Mouse (Mus musculus): ENCODE data around the gene Dnm3. TPM values are rescaled to one million over a fixed set of nuclear protein-coding genes. Genes with fewer than 3 reads are reported as not detected.

Gene Dnm3
- total and polyA plus RNA-seq, 2 experiments from 2014 or later = 56.3 to 64.7 TPM

- Histone ChIP-seq H3K4me3 (ENCODE audit: low read length) (no peak overlapping the region), H3K27ac (no peak overlapping the region), H3K4me1 (ENCODE audit: insufficient read depth, low read length) (no peaks in the 10 kb centered on the region), H3K27me3 (ENCODE audit: insufficient read depth, low read length) (no peaks in the 10 kb centered on the region), H3K9ac (replicated peaks; ENCODE audit: low read length) (no peak overlapping the region), H3K9me3 (ENCODE audit: low read length) (no peaks in the 10 kb centered on the region), H3K36me3 (ENCODE audit: insufficient read depth, low read length) (no peaks in the 10 kb centered on the region), H3K4me2 (ENCODE audit: low read depth, low read length) (no peak overlapping the region)
- no peak for ATAC-seq
- DNase-seq (ENCODE audit: low spot score) = peak; percentile 11
- TF ChIP-seq CTCF (IDR thresholded peaks at IDR 0.05; ENCODE audit: low read depth) = no peak
- 78% methylated on average over 5 of the region's 5 CpGs for WGBS
These were observed 324.7 kb downstream of the Dnm3 start for GRCm38 (mm10) chr1:162153118-162153517.

- ATAC-seq = no peak
- DNase-seq (ENCODE audit: low spot score) = no peak
- H3K4me3 ChIP-seq (ENCODE audit: low read length) = no peak overlapping the region
- no peak overlapping the region for H3K9ac ChIP-seq (replicated peaks; ENCODE audit: low read length)
- no peak overlapping the region for H3K4me2 ChIP-seq (ENCODE audit: low read depth, low read length)
- H3K4me1 ChIP-seq (ENCODE audit: insufficient read depth, low read length) = no peaks in the 10 kb centered on the region
- no peak for TF ChIP-seq CTCF (IDR thresholded peaks at IDR 0.05; ENCODE audit: low read depth)
- H3K27ac ChIP-seq = no peak overlapping the region
- no peaks in the 10 kb centered on the region for H3K36me3 ChIP-seq (ENCODE audit: insufficient read depth, low read length)
- 95% methylated on average over 3 of the region's 3 CpGs for WGBS
- no peaks in the 10 kb centered on the region for H3K9me3 ChIP-seq (ENCODE audit: low read length)
- H3K27me3 ChIP-seq (ENCODE audit: insufficient read depth, low read length) = no peaks in the 10 kb centered on the region
These were observed 328.1 kb downstream of the Dnm3 start for GRCm38 (mm10) chr1:162149730-162150129.

- Histone ChIP-seq H3K9me3 (ENCODE audit: low read length) (no peaks in the 10 kb centered on the region), H3K9ac (replicated peaks; ENCODE audit: low read length) (no peak overlapping the region), H3K36me3 (ENCODE audit: insufficient read depth, low read length) (no peaks in the 10 kb centered on the region), H3K27ac (no peak overlapping the region), H3K4me2 (ENCODE audit: low read depth, low read length) (no peak overlapping the region), H3K4me1 (ENCODE audit: insufficient read depth, low read length) (no peaks in the 10 kb centered on the region), H3K27me3 (ENCODE audit: insufficient read depth, low read length) (no peaks in the 10 kb centered on the region), H3K4me3 (ENCODE audit: low read length) (no peak overlapping the region)
- no peak for ATAC-seq
- WGBS = 91% methylated on average over 3 of the region's 3 CpGs
- no peak for TF ChIP-seq CTCF (IDR thresholded peaks at IDR 0.05; ENCODE audit: low read depth)
- no peak for DNase-seq (ENCODE audit: low spot score)
These were observed 330.3 kb downstream of the Dnm3 start for GRCm38 (mm10) chr1:162147554-162147953.

- DNase-seq (ENCODE audit: low spot score) (no peak), ATAC-seq (no peak)
- 69% methylated on average over 6 of the region's 6 CpGs for whole genome bisulfite sequencing
- Histone ChIP-seq H3K27me3 (ENCODE audit: insufficient read depth, low read length) (no peaks in the 10 kb centered on the region), H3K4me3 (ENCODE audit: low read length) (no peak overlapping the region), H3K4me1 (ENCODE audit: insufficient read depth, low read length) (no peaks in the 10 kb centered on the region), H3K9ac (replicated peaks; ENCODE audit: low read length) (no peak overlapping the region), H3K36me3 (ENCODE audit: insufficient read depth, low read length) (no peaks in the 10 kb centered on the region), H3K4me2 (ENCODE audit: low read depth, low read length) (no peak overlapping the region), H3K9me3 (ENCODE audit: low read length) (no peaks in the 10 kb centered on the region), H3K27ac (no peak overlapping the region)
- no peak for TF ChIP-seq CTCF (IDR thresholded peaks at IDR 0.05; ENCODE audit: low read depth)
These were observed 332.1 kb downstream of the Dnm3 start for GRCm38 (mm10) chr1:162145748-162146147.

- 89% methylated on average over 1 of the region's 1 CpGs for WGBS
- Histone ChIP-seq H3K27me3 (ENCODE audit: insufficient read depth, low read length) (no peaks in the 10 kb centered on the region), H3K9me3 (ENCODE audit: low read length) (no peaks in the 10 kb centered on the region), H3K4me3 (ENCODE audit: low read length) (no peak overlapping the region), H3K4me1 (ENCODE audit: insufficient read depth, low read length) (no peaks in the 10 kb centered on the region), H3K4me2 (ENCODE audit: low read depth, low read length) (no peak overlapping the region), H3K9ac (replicated peaks; ENCODE audit: low read length) (no peak overlapping the region), H3K27ac (no peak overlapping the region), H3K36me3 (ENCODE audit: insufficient read depth, low read length) (no peaks in the 10 kb centered on the region)
- DNase-seq (ENCODE audit: low spot score) = no peak
- no peak for TF ChIP-seq CTCF (IDR thresholded peaks at IDR 0.05; ENCODE audit: low read depth)
- ATAC-seq = no peak
These were observed 332.8 kb downstream of the Dnm3 start for GRCm38 (mm10) chr1:162144992-162145391.

- Histone ChIP-seq H3K4me3 (ENCODE audit: low read length) (no peak overlapping the region), H3K4me2 (ENCODE audit: low read depth, low read length) (no peak overlapping the region), H3K36me3 (ENCODE audit: insufficient read depth, low read length) (no peaks in the 10 kb centered on the region), H3K27me3 (ENCODE audit: insufficient read depth, low read length) (no peaks in the 10 kb centered on the region), H3K9me3 (ENCODE audit: low read length) (no peaks in the 10 kb centered on the region), H3K4me1 (ENCODE audit: insufficient read depth, low read length) (no peaks in the 10 kb centered on the region), H3K27ac (no peak overlapping the region), H3K9ac (replicated peaks; ENCODE audit: low read length) (no peak overlapping the region)
- ATAC-seq = no peak
- 57% methylated on average over 6 of the region's 6 CpGs for WGBS
- no peak for TF ChIP-seq CTCF (IDR thresholded peaks at IDR 0.05; ENCODE audit: low read depth)
- DNase-seq (ENCODE audit: low spot score) = no peak
These were observed 333.6 kb downstream of the Dnm3 start for GRCm38 (mm10) chr1:162143974-162144912.

- DNase-seq (ENCODE audit: low spot score) (no peak), ATAC-seq (no peak)
- H3K36me3 ChIP-seq (ENCODE audit: insufficient read depth, low read length) = no peaks in the 10 kb centered on the region
- no peak overlapping the region for H3K27ac ChIP-seq
- TF ChIP-seq CTCF (IDR thresholded peaks at IDR 0.05; ENCODE audit: low read depth) = no peak
- no peaks in the 10 kb centered on the region for H3K9me3 ChIP-seq (ENCODE audit: low read length)
- WGBS = 69% methylated on average over 7 of the region's 7 CpGs
- H3K4me3 ChIP-seq (ENCODE audit: low read length) = no peak overlapping the region
- H3K27me3 ChIP-seq (ENCODE audit: insufficient read depth, low read length) = no peaks in the 10 kb centered on the region
- no peak overlapping the region for H3K4me2 ChIP-seq (ENCODE audit: low read depth, low read length)
- no peaks in the 10 kb centered on the region for H3K4me1 ChIP-seq (ENCODE audit: insufficient read depth, low read length)
- H3K9ac ChIP-seq (replicated peaks; ENCODE audit: low read length) = no peak overlapping the region
These were observed 335.5 kb downstream of the Dnm3 start for GRCm38 (mm10) chr1:162142285-162142684.
